24 mouse cellular contexts compared by ENCODE assay signal in the genomic region with DNA sequence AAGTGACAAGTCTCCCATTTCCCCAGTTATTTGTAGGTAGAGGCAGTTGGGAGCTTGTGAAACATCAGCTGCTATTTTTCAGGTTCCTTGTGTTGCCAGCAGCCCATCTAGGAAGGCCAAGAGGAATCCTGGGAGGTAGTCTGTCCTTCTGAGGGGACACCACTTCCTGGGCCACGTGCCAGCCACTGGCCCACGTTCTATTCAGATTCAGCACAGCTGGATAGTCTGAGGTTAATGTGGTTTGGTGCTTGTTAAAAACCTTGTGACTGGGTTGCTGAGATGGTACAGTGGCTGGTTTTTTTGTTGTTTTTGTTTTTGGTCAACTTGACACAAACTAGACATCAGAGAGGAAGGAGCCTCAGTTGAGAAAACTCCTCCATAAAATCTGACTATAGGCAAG. TPM values are rescaled to one million over a fixed set of nuclear protein-coding genes. Genes with fewer than 3 reads are reported as not detected.
A peak's percentile ranks its signal among the peaks of the same experiment; 100 is the strongest.
DNase-seq lines count a peak whose midpoint lies in the region; ATAC-seq lines count a peak whose summit lies in the region.
"Had no signal": no experiment of that assay in that cellular context is flagged by ENCODE, and none has a peak within 500 bp of the region (broad histone marks: within the 10 kb centered on the region; RNA-seq: fewer than 3 reads in every experiment).

No protein-coding gene starts in this region.

- no peaks in the 10 kb centered on the region for H3K36me3 ChIP-seq in embryonic facial prominence, embryonic 14.5 days (ENCODE audit: control insufficient read depth, insufficient read depth, low read length)
- no peaks in the 10 kb centered on the region for H3K36me3 ChIP-seq in embryonic facial prominence, embryonic 10.5 days (replicated peaks)
- no peaks in the 10 kb centered on the region for H3K36me3 ChIP-seq in hindbrain, embryonic 13.5 days
- H3K36me3 ChIP-seq: embryonic facial prominence, embryonic 15.5 days; heart, embryonic 13.5 days; neural tube, embryonic 15.5 days had no signal

- H3K9me3 ChIP-seq in embryonic facial prominence, embryonic 14.5 days (ENCODE audit: control insufficient read depth, low read length): no peaks in the 10 kb centered on the region
- no peaks in the 10 kb centered on the region for H3K9me3 ChIP-seq in embryonic facial prominence, embryonic 10.5 days
- H3K9me3 ChIP-seq in hindbrain, embryonic 13.5 days: no peaks in the 10 kb centered on the region
- H3K9me3 ChIP-seq: embryonic facial prominence, embryonic 15.5 days; heart, embryonic 13.5 days; neural tube, embryonic 15.5 days had no signal

- H3K4me1 ChIP-seq in embryonic facial prominence, embryonic 14.5 days (ENCODE audit: control insufficient read depth, insufficient read depth, low read length): no peaks in the 10 kb centered on the region
- no peaks in the 10 kb centered on the region for H3K4me1 ChIP-seq in embryonic facial prominence, embryonic 10.5 days
- no peaks in the 10 kb centered on the region for H3K4me1 ChIP-seq in hindbrain, embryonic 13.5 days (replicated peaks)
- H3K4me1 ChIP-seq: embryonic facial prominence, embryonic 15.5 days; neural tube, embryonic 15.5 days had no signal

- no peak overlapping the region for H3K9ac ChIP-seq in embryonic facial prominence, embryonic 14.5 days (ENCODE audit: low read depth, low read length)
- no peak overlapping the region for H3K9ac ChIP-seq in hindbrain, embryonic 13.5 days
- H3K9ac ChIP-seq: embryonic facial prominence, embryonic 15.5 days; heart, embryonic 13.5 days; liver, embryonic 14.5 days; neural tube, embryonic 15.5 days had no signal

- H3K4me3 ChIP-seq in embryonic facial prominence, embryonic 14.5 days (ENCODE audit: low read depth, low read length): no peak overlapping the region
- no peak overlapping the region for H3K4me3 ChIP-seq in embryonic facial prominence, embryonic 10.5 days
- H3K4me3 ChIP-seq in hindbrain, embryonic 13.5 days: no peak overlapping the region
- H3K4me3 ChIP-seq: embryonic facial prominence, embryonic 15.5 days; heart, embryonic 13.5 days; myocyte; neural tube, embryonic 15.5 days had no signal

- no peak overlapping the region for H3K4me2 ChIP-seq in embryonic facial prominence, embryonic 14.5 days (ENCODE audit: low read depth, low read length)
- no peak overlapping the region for H3K4me2 ChIP-seq in hindbrain, embryonic 13.5 days
- H3K4me2 ChIP-seq: embryonic facial prominence, embryonic 15.5 days; heart, embryonic 13.5 days; neural tube, embryonic 15.5 days had no signal

- no peak overlapping the region for H3K27ac ChIP-seq in embryonic facial prominence, embryonic 14.5 days (replicated peaks; ENCODE audit: low read depth, low read length)
- no peak overlapping the region for H3K27ac ChIP-seq in embryonic facial prominence, embryonic 10.5 days (replicated peaks)
- H3K27ac ChIP-seq in hindbrain, embryonic 13.5 days: no peak overlapping the region
- H3K27ac ChIP-seq: embryonic facial prominence, embryonic 15.5 days; heart, embryonic 13.5 days; liver, embryonic 14.5 days; macrophage; neural tube, embryonic 15.5 days had no signal

- WGBS in embryonic facial prominence, embryonic 14.5 days: 48% methylated on average over 2 of the region's 2 CpGs
- 62% methylated on average over 2 of the region's 2 CpGs for WGBS in embryonic facial prominence, embryonic 10.5 days
- 54% methylated on average over 2 of the region's 2 CpGs for WGBS in hindbrain, embryonic 13.5 days

- peak; percentile 25 for DNase-seq in embryonic facial prominence, embryonic 14.5 days (ENCODE audit: low spot score)
- no peak for DNase-seq in embryonic facial prominence, embryonic 10.5 days (ENCODE audit: low spot score)
- DNase-seq in 416B (ENCODE audit: low read depth) (peak; percentile 90), NIH3T3 (ENCODE audit: low read depth) (peak; percentile 17)
- no peak for DNase-seq in layer of hippocampus, adult 8-10 months (ENCODE audit: low spot score in 2 of 2)
- no peak for DNase-seq in right cerebral cortex, postnatal 25 days
- DNase-seq: adrenal gland, adult 8-10 months; cerebellum, adult 11 months; cerebellum, postnatal 10 days; heart, adult 18-20 months; heart, postnatal 4 days; kidney, adult 18-20 months; kidney, postnatal 10 days; layer of hippocampus, postnatal 36 days; midbrain, embryonic 14.5 days; right cerebral cortex, adult 18-20 months had no signal

- no peaks in the 10 kb centered on the region for H3K27me3 ChIP-seq in embryonic facial prominence, embryonic 14.5 days (replicated peaks; ENCODE audit: control insufficient read depth, insufficient read depth, low read length)
- no peaks in the 10 kb centered on the region for H3K27me3 ChIP-seq in embryonic facial prominence, embryonic 10.5 days (replicated peaks; ENCODE audit: low read depth, poor library complexity, severe bottlenecking)
- H3K27me3 ChIP-seq in hindbrain, embryonic 13.5 days: no peaks in the 10 kb centered on the region
- H3K27me3 ChIP-seq: embryonic facial prominence, embryonic 15.5 days; heart, embryonic 13.5 days; neural tube, embryonic 15.5 days had no signal

- ATAC-seq in embryonic facial prominence, embryonic 14.5 days (ENCODE audit: low read depth): no peak
- peak; percentile 86 for ATAC-seq in megakaryocyte progenitor cell, adult 5-6 weeks (replicated peaks; ENCODE audit: poor library complexity)
- ATAC-seq in hindbrain, embryonic 13.5 days (ENCODE audit: low FRiP score): no peak

RNA-seq across cellular contexts. Expression of a gene that starts 5.6 kb away (rescaled TPM):
- 32.4 and 38.8 TPM in 2 replicates for polyA plus RNA-seq in embryonic facial prominence, embryonic 14.5 days (2014; fragmentation: Nextera tagmentation; extraction: Ambion mirVana)
- 2.0 and 3.3 TPM in 2 replicates for polyA plus RNA-seq in embryonic facial prominence, embryonic 10.5 days (2016; fragmentation: Nextera tagmentation; extraction: Ambion mirVana)
- total RNA-seq in megakaryocyte progenitor cell, adult 5-6 weeks (2015): 4,537 and 5,213 TPM in 2 replicates
- total RNA-seq in megakaryocyte progenitor cell, adult 5-6 weeks (2017): 2,549 and 3,020 TPM in 2 replicates
- polyA plus RNA-seq in hindbrain, embryonic 13.5 days (2015; fragmentation: Nextera tagmentation; extraction: Ambion mirVana): 8.3 and 10.9 TPM in 2 replicates
- 10 to 100 TPM in 2 of 4 experiments, 1 to 10 TPM in 2; 7.1 to 29.2 (median 16.0) TPM for total RNA-seq in layer of hippocampus, adult 8-10 months (2022)

RNA-seq across cellular contexts. Expression of a gene that starts 45.4 kb away (rescaled TPM):
- 43.1 and 45.4 TPM in 2 replicates for polyA plus RNA-seq in embryonic facial prominence, embryonic 14.5 days (2014; fragmentation: Nextera tagmentation; extraction: Ambion mirVana)
- 34.3 and 35.5 TPM in 2 replicates for polyA plus RNA-seq in embryonic facial prominence, embryonic 10.5 days (2016; fragmentation: Nextera tagmentation; extraction: Ambion mirVana)
- 18.7 and 26.5 TPM in 2 replicates for total RNA-seq in megakaryocyte progenitor cell, adult 5-6 weeks (2015)
- 14.8 and 19.4 TPM in 2 replicates for total RNA-seq in megakaryocyte progenitor cell, adult 5-6 weeks (2017)
- polyA plus RNA-seq in hindbrain, embryonic 13.5 days (2015; fragmentation: Nextera tagmentation; extraction: Ambion mirVana): 66.8 and 68.0 TPM in 2 replicates
- 100 to 1,000 TPM; 187 to 202 (median 195) TPM for total RNA-seq in layer of hippocampus, adult 8-10 months (2022)

RNA-seq across cellular contexts. Expression of a gene that starts 46.2 kb away (rescaled TPM):
- polyA plus RNA-seq in embryonic facial prominence, embryonic 14.5 days (2014; fragmentation: Nextera tagmentation; extraction: Ambion mirVana): 71.0 and 75.3 TPM in 2 replicates
- 83.2 and 84.7 TPM in 2 replicates for polyA plus RNA-seq in embryonic facial prominence, embryonic 10.5 days (2016; fragmentation: Nextera tagmentation; extraction: Ambion mirVana)
- 64.3 and 75.4 TPM in 2 replicates for total RNA-seq in megakaryocyte progenitor cell, adult 5-6 weeks (2015)
- 78.1 and 84.2 TPM in 2 replicates for total RNA-seq in megakaryocyte progenitor cell, adult 5-6 weeks (2017)
- polyA plus RNA-seq in hindbrain, embryonic 13.5 days (2015; fragmentation: Nextera tagmentation; extraction: Ambion mirVana): 65.1 and 65.4 TPM in 2 replicates
- 10 to 100 TPM; 45.6 to 52.7 (median 50.1) TPM for total RNA-seq in layer of hippocampus, adult 8-10 months (2022)

Comparison
In these comparisons a context has a peak if more than half of its experiments do, and no peak if none do; other contexts are left out.
1. DNase-seq: peak in embryonic facial prominence, embryonic 14.5 days (single experiment), 416B (single experiment) and NIH3T3 (single experiment); none in embryonic facial prominence, embryonic 10.5 days (single experiment), layer of hippocampus, adult 8-10 months (0 of 2) and right cerebral cortex, postnatal 25 days (single experiment).